Mouse (Mus musculus) bone marrow macrophage, adult 2 months (primary cell): Measurements from ENCODE around the gene Gtf2f1.

Experiments used
- CTCF ChIP-seq: IDR thresholded peaks from 2 replicates; pipeline ENCODE4 v1.5.1; 2012; ENCODE audit warnings: low read depth, mild to moderate bottlenecking, low read length, moderate library complexity
- POLR2A ChIP-seq: IDR thresholded peaks from 2 replicates; pipeline ENCODE4 v1.6.1; 2012; ENCODE audit warnings: mild to moderate bottlenecking, low read depth, low read length, borderline replicate concordance

DNA sequence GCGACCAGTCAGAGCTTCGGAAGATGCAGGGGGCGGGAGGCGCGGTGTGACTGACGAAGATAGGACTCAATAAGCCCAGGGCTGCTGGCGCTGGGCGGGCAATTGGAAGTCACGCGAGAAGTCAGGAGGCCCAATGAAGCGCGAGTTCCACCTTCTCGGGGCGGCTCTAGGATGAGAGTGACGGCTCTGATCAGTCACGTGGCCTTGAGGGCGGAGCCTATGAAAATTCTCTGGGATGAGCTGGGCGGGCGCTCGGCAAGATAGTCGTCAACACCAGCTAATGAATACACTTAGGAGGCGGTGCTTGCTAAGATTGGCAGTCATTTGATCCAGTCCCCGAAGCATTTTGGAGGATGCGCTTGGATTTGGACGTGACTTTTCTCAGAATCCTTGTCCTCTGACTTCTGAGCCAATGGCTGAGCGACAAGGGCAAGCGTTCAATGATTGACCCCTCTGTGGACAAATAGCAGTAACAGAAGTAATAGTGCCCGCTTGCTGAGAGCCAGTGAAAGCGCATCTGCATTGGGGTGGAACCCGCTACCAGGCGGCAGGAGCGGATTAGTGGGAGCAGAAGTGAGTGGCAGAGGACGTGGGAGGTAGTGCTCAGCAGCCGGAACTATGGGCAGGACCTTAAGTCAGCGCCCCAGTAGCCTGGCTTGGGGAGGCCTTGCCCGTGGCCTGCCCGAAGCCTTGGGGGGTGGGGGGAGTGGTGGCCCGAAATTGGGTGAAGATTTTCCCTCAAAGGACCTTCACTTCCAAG lies 20.8 kb upstream of the Gtf2f1 start:
- TF ChIP-seq CTCF (no peak), POLR2A (no peak)
